Mouse (Mus musculus) adrenal gland, postnatal 4 days (tissue): ENCODE data around the gene Piwil1. TPM values are rescaled to one million over a fixed set of nuclear protein-coding genes. Genes with fewer than 3 reads are reported as not detected.
"Not testable (repeated sequence)": the region's sequence is repeated elsewhere in the genome, so short reads cannot be mapped to it uniquely, and the experiment has no call there.

Experiments
- DNase-seq, 2 experiments: peaks; one replicate each; pipeline ENCODE4 v3.0.0; 2021 to 2022; ENCODE audit warnings: low spot score in 2 of 2, mixed read lengths in 2 of 2
- total RNA-seq, 2 experiments: library from RNA; stranded (reverse); gene quantifications; 2 replicates each; pipeline ENCODE4 v1.2.3; 2021

Piwil1 gene
- total RNA-seq, 2 experiments from 2014 or later, result not detected

DNA sequence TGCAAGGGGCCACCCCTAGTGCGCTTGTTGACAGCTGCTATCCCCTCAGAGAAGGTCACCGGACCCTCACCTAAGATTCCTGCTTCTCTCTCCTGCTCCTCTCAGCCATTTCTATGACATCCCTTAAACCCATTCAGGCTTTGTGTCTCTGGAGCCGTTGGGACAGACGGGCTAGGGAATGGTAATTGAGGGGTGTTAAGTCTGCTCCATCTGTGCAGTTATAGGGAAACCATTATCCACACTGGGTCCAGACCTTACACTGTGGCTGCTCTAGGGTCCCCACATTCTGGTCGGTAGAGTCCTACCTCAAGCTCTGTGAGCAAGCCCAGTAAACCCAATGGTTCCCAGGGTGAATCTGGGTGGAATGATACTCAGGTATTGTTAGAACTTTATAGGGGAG, 6.6 kb downstream of the Piwil1 start:
- DNase-seq, result no peak

DNA sequence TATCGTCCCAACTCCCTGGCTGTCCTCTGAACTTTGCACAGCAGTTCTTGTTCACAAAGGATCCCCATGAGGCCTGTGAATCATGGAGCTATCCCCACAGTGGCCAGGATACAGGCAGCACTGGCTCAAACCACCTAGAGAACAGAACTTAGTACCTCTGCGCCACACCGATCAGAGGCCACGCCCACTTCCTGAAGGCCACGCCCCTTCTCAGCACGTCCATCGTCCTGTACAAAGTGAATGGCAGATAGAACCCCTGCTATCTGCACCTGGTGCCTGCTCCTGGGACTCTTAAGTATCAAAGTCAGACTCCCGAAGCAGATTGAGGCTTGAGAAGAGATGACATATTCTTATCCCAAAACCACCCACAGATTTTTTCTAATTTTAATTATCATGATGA, 8.3 kb downstream of the Piwil1 start:
- DNase-seq, result no peak

DNA sequence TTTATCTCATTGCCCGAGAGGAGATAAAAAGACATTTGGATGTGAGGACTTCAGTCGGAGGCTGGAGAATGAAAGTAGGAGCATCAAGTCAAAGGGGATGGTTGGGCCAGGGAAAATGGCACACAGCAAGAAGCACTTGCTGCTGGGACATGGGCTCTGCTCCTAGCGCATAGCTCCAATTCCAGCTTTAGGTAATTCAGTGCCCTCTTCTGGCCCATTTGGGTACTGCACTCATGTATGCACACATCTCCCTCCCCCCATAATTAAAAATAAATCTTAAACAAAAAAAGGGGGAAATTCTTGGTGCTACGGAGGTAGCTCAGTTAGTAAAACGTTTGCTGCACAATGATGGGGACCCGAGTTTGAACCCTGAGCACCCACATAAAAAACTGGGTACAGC, 9.5 kb downstream of the Piwil1 start:
- no peak for DNase-seq

DNA sequence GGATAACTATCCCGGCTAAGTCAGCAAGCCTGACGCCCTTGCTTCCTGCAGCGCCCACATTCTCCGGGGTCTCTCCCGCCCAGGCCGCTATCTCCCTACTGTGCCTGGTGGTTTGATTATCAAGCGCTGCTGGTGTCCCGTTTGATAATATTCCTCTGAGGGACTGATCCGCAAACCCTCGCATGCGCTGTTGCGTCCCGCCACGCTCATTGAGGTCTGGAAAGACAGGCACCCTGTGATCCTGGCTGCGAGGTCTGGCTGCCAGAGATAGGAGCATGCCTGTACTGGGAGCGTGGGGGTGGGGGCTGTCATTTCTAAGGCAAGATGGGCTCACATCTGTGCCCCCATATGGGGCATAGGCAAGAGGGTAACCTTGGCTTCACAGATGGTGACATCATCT, 12.8 kb downstream of the Piwil1 start:
- no peak for DNase-seq

DNA sequence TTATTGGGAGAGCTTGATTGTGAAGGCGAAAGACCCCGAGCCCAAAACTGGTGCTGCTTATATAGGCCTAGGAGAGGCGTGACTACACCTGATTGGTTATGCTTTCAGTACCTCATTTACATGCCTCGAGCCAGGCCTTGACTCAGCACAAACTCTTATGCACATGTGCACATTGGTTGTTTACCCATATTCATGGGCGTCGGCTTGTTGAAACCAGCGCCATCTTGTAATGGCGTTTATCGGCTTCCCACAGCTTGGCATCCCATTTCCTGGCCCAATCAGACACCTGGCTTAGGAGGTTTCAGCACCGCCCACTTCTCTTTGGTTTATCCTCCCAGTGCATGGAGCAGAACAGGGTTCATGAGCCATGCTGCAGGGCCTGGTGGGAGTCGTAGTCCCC, 18.1 kb downstream of the Piwil1 start:
- DNase-seq, result not testable (repeated sequence)

DNA sequence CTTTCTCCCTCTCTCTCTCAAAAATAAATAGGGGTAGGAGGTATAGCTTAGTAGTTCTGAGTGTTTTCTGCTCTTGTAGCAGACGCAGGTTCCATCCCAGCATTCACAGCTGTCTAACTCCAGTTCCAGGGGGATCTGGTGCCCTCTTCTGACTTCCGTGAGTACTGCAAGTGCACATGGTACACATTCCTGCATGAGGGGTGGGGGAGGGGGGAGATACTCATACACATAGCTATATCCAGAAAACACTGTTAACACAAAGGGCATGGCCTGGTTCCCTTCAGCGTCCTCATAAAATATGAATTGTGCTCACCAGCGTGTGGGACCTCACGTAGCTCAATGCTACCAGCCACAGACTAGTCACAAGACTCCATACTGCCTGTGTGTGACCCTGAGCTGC, 27.0 kb downstream of the Piwil1 start:
- no peak for DNase-seq

DNA sequence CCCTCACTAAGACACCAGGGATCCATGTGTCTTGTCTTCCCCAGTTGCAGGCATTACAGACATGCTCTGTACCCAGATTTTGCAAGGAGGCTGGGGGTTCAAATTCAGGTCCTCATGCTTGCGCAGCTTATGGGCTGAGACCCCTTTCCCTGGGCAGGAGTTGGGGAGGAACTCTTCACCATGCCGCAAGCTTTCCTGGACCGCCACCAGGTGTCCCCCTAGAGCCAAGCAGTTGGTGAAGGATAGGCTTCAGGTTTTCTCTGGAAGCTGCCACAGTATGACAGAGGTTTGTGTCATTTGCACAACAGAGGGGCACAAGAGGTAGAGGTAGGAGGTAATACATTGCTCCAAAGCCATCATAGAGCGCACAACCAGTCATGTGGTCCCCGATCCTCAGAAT, 28.3 kb downstream of the Piwil1 start:
- no peak for DNase-seq

DNA sequence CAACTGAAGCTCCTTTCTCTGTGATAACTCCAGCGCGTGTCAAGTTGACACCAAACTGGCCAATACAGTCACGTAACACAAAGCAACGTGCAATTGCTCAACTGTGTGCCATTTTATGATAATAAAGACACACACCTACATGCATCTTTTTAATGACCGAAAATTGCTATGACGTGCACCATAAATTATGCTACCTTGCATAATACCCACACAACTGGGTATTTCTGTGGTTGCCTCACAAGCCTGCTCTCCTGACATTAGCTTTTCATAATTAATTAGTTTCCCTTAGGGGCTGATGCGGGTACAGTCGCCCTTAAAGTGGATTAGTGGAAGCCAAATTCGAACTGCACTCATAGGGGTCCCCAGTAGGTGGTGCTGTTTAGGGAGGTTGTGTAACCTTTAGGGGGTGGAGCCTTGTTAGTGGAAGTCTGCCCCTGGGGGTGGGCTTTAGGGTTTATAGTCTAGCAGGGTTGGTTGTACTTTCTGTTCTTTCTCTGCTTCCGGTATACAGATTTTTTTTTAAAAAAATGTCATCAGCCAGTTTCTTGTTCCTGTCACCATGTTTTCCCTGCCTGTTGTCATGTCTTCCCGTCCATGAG, 30.2 kb downstream of the Piwil1 start:
- no peak for DNase-seq

DNA sequence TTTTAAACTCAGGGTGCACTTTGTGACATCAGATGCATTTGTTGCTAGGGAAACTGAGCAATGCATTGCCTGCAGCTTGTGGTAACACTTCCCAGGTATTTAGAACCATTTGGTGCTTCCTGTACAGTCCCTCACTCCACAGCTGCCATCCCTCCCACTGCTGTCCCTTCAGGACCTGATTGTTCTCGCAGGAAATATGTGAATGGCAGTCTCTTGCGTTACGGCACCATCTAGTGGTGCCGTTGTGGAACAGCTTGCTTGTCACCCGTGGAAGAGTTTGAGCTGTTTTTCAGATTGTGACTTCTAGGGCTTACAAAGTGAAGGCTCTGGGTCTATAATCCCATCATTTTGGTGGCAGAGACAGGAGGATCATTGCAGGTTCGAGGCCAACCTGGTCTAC, 31.6 kb downstream of the Piwil1 start:
- no peak for DNase-seq

DNA sequence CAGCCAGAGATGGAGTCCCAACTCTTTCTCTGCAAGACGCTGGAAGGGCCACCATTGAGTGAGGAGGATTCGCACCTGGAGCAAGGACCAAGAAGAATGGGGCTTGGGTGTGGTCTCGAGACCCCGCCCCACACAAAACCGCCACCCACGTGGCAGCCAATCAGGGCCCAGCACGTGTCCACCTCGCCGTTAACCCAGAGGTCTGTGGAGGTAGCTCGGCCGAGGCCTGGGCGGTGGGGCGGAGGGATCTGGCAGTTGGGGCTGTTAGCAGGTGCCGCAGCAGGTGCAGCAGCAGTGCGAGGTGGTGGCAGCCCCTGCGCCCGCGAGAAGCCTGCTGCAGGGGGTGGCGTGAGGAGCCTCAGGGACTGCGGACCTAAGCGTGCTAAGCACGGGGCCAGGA, 33.6 kb downstream of the Piwil1 start:
- DNase-seq, result no peak

DNA sequence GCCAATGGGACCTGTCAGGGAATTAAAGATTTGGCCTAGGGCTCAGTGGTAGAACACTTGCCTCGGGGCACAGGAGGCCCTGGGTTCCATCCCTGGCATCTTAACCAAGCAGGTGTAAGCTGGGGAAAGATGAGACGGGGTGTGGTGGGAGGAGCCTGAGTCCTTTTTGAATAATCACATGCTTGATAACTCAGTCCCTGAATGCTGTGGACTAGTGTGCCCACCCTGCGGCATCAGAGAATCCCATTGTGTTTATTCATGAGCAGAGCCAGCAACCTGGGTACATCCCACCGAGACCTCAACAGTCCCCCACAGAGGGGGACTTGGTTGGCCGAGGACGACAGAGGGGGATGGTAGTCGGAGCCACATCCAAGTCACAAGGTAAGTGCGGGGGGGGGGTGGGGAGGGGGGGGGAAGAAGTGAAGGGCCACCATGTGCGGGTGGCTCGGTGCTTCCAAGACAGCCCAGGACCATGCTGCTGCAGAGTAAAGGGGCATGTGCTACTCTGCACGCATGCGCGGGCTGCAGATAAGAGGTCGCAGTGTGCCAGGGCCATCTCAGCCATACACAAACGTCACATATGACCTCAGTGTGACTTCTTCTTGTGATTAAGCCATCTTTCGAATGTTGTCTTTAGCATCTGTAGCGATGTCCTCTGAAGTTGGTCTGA, 37.0 kb downstream of the Piwil1 start:
- DNase-seq, result no peak

DNA sequence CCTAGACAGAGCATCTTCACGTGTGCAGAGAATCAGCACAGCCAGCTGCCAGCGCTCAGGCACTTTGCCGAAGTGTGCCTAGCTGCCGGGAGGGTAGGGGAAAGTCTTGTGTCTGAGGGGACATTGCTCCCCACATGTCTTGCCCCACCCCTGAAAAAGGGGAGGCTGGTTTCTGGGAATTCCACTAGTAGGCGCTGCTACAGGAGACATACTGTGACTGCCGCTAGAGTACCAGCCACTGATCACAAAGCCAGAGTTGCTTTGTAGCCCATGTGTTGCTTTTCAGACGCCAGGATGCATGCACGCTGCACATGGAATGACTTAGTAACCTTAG, 37.5 kb downstream of the Piwil1 start:
- no peak for DNase-seq

DNA sequence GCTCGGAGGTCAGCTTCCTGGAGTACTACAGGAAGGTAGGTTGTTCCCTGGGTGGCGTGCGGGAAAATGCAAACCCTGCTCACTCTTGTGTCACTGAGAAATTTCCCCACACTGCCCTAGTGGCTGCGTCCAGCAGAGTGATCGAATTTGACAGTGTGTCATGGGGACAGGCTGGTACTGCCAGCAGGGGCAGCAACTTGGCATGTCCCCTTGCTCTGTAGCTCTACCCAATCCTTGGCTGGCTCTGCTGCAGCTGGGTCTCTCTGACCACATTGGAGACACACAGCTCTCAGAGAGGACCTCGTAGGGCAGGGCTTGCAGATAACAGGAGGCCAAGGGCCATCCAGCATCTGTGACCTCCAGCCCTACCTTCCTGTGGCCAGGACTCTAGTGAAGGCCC, 42.0 kb downstream of the Piwil1 start:
- no peak for DNase-seq

DNA sequence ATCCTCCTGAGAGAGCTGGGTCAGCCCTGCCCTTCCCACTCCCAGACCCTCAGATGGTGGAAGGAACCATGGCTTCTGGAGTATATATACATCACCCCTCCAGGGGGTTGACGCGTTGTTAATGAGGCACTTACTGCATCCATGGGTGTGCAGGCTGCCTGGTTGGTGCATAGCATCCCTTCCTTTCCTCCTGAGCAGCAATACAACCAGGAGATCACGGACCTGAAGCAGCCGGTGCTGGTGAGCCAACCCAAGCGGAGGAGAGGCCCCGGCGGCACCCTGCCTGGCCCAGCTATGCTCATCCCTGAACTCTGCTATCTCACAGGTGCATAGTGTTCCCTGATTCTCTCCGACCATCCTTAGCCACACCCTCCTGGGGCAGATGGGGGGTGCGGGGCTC, 42.9 kb downstream of the Piwil1 start:
- DNase-seq, result no peak

DNA sequence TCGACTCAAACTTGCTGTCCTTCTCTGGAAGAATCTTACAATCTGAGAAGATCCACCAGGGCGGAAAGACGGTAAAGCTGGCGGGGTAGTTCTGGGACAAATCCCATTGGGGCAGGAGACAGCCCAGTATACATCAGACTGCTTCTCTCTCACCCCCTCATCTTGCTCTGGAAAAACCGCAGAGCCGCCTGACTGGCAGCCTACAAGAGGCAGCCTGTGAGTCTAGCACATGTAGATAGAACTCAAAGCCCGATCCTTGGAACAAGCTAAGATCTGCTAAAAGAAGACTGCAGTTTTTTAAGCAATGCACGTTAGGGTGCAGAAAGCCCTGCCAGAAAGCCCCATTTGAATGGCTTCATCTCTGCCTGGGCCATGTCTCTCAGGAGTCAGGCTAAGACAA, 43.9 kb downstream of the Piwil1 start:
- no peak for DNase-seq

DNA sequence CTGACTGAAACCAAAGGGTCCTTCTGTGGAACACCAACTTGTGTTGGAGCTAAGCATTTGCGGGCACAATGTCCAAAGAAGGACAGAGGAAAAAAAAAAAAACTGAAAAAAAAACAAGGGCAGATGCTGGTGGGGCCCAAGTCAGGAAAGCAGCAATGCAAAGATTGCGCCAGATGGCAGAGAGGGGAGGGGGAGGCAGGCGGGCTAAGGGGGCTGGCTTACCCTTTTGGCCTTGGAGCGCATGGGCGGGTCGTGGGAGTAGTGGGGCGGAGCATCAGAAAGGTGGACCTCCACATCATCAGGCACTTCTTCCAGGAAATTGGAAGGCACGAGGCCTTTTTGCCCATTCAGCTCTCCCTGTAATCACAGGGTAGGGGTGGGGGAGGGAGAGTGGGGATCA, 58.8 kb downstream of the Piwil1 start:
- DNase-seq, result no peak

DNA sequence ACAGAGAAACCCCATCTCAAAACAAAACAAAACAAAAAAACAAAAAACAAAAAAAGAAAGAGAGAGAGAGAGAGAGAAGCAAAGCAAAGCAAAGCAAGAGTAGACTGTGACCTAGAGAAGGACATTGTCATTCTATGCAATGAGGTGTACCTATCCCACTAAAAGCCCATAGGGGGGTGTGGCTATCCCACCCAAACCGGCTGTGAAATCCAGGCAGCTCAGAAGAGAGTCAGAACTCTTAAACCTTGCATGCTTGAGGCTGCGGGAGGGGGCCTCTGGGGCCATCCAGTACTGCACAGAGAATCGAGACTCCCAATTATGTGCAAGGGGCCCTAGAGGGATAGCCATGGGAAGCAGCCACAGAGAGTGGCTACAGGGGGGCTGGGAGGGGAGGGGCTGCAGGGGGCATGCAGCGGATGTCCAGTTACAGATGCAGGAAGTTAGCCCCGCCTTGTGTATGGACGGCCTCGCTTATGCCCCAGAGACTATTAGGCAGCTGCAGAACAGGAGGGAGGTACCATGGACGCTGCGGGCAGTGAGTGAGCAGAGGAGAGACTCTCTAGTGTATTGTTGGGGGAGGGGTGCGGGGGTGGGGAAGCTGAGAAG, 66.8 kb downstream of the Piwil1 start:
- DNase-seq, result no peak

DNA sequence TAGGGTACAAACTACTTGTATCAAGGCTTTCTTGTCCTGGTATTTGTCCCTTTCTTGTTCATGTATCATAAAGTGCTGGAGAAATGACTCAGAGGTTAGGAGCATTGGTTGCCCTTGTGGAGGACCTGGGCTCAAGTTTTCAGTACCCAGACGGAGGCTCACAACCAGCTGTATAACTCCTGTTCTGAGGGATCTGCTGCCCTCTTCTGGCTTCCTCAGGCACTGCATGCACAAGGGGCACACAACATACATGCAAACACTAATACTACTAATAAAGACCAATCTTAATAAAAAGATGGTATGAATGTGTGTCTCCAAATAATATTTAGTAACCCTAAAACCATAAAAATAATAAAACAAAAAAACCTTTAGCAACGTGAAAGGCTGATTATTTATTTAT, 74.1 kb downstream of the Piwil1 start:
- no peak for DNase-seq

DNA sequence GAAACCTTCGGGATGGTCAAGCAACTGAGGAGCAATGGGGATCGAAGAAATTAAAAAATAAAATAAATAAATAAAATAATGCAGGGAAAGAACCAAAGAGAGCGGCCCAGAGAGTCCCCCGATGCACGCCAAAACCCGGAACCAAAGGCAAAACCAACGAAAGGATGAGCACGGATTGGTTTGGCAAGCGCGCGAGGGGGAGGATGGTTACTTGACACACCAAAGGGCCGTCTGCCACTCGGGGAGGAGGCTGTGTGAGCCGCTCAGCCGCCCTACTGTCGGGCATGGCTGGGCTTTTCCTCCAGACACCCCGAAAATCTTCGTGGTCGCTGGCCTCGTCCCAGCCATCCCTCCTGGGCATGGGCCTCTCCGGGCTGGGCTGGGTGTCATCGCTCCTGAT, 79.3 kb downstream of the Piwil1 start:
- DNase-seq, result no peak

DNA sequence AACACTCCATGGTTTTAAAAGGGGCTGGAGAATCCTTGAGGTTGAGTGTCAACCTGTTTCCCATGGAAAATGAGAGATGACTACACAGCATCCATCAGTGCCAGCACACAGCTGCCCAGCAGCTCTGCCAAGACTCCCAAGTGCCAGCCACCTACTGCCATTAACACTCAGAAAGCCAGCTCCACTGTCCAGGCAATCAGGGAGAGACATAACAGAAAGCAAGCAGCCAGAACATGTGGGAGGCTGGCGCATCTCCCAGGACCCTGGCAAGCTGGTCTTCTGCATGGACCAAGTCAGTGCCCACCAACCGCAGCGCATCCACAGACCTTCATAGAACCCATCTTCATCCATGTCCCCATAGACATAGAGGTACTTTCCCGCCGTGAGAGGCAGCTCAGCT, 98.3 kb downstream of the Piwil1 start:
- DNase-seq, result no peak
